Mouse (Mus musculus): ENCODE data around the gene Nmrk2.
A peak's percentile ranks its signal among the peaks of the same experiment; 100 is the strongest.
"Not testable (repeated sequence)": the region's sequence is repeated elsewhere in the genome, so short reads cannot be mapped to it uniquely, and the experiment has no call there.

Gene Nmrk2

GRCm38 (mm10) chr10:81201807-81202758, at the start of gene Nmrk2:
Nmrk2 (minus strand) TSS chr10:81202051.
- no peak for DNase-seq (ENCODE audit: low spot score in 2 of 2)

GRCm38 (mm10) chr10:81249442-81249841, 47.6 kb upstream of the Nmrk2 start:
- no peak for DNase-seq (ENCODE audit: low spot score in 2 of 2)

GRCm38 (mm10) chr10:81247804-81248203, 46.0 kb upstream of the Nmrk2 start:
- DNase-seq (ENCODE audit: low spot score in 2 of 2): no peak

- no peak for DNase-seq (ENCODE audit: low spot score in 2 of 2)
Observed at GRCm38 (mm10) chr10:81245166-81245565, 43.3 kb upstream of the Nmrk2 start.

GRCm38 (mm10) chr10:81244595-81244994, 42.7 kb upstream of the Nmrk2 start:
- DNase-seq (ENCODE audit: low spot score in 2 of 2): peak; percentile 72 to 74

GRCm38 (mm10) chr10:81244146-81244545, 42.3 kb upstream of the Nmrk2 start:
- no peak for DNase-seq (ENCODE audit: low spot score in 2 of 2)

GRCm38 (mm10) chr10:81242021-81242420, 40.2 kb upstream of the Nmrk2 start:
- no peak for DNase-seq (ENCODE audit: low spot score in 2 of 2)

GRCm38 (mm10) chr10:81240876-81241275, 39.0 kb upstream of the Nmrk2 start:
- DNase-seq (ENCODE audit: low spot score in 2 of 2): peak; percentile 32 to 44

- no peak for DNase-seq (ENCODE audit: low spot score in 2 of 2)
Observed at GRCm38 (mm10) chr10:81238618-81239017, 36.8 kb upstream of the Nmrk2 start.

- DNase-seq (ENCODE audit: low spot score in 2 of 2): no peak
Observed at GRCm38 (mm10) chr10:81236471-81237268, 34.8 kb upstream of the Nmrk2 start.

- DNase-seq (ENCODE audit: low spot score in 2 of 2): no peak
Observed at GRCm38 (mm10) chr10:81234206-81234605, 32.4 kb upstream of the Nmrk2 start.

- no peak for DNase-seq (ENCODE audit: low spot score in 2 of 2)
Observed at GRCm38 (mm10) chr10:81233226-81233585, 31.4 kb upstream of the Nmrk2 start.

- DNase-seq (ENCODE audit: low spot score in 2 of 2): peak; percentile 90 to 93
Observed at GRCm38 (mm10) chr10:81232580-81233225, 30.9 kb upstream of the Nmrk2 start, which contains the start of gene Zfr2. Zfr2 (plus strand) TSS chr10:81233155.

GRCm38 (mm10) chr10:81231436-81231835, 29.6 kb upstream of the Nmrk2 start:
- DNase-seq (ENCODE audit: low spot score in 2 of 2): no peak

GRCm38 (mm10) chr10:81230438-81231332, 28.8 kb upstream of the Nmrk2 start, which contains the start of gene Atcay:
Atcay (minus strand) TSS chr10:81230833.
- DNase-seq (ENCODE audit: low spot score in 2 of 2): no peak

GRCm38 (mm10) chr10:81229735-81230437, 28.0 kb upstream of the Nmrk2 start:
- DNase-seq (ENCODE audit: low spot score in 2 of 2): no peak

- not testable (repeated sequence) for DNase-seq (ENCODE audit: low spot score in 2 of 2)
Observed at GRCm38 (mm10) chr10:81223731-81224130, 21.9 kb upstream of the Nmrk2 start.

GRCm38 (mm10) chr10:81221402-81222015, 19.7 kb upstream of the Nmrk2 start:
- peak; percentile 21 to 35 for DNase-seq (ENCODE audit: low spot score in 2 of 2)

GRCm38 (mm10) chr10:81217964-81218363, 16.1 kb upstream of the Nmrk2 start:
- peak; percentile 65 to 68 for DNase-seq (ENCODE audit: low spot score in 2 of 2)

- DNase-seq (ENCODE audit: low spot score in 2 of 2): not testable (repeated sequence)
Observed at GRCm38 (mm10) chr10:81217267-81217666, 15.4 kb upstream of the Nmrk2 start.
